Mouse (Mus musculus) layer of hippocampus, adult 9-10 months (tissue): Measurements from ENCODE around the gene Haus6.
"Not testable (repeated sequence)": the region's sequence is repeated elsewhere in the genome, so short reads cannot be mapped to it uniquely, and the experiment has no call there.

ENCODE experiments used
- DNase-seq: peaks from one replicate; pipeline ENCODE4 v3.0.0; 2022; ENCODE audit warnings: low spot score

Haus6 gene

GRCm38 (mm10) chr4:86611524-86612288 lies at the start of gene Haus6:
TSS of gene Haus6 (minus strand) at chr4:86612055.
- DNase-seq = peak; percentile 88

- DNase-seq = no peak
Observed at GRCm38 (mm10) chr4:86657176-86657575, 45.3 kb upstream of the Haus6 start.

- not testable (repeated sequence) for DNase-seq
Observed at GRCm38 (mm10) chr4:86656410-86656809, 44.6 kb upstream of the Haus6 start.

GRCm38 (mm10) chr4:86651686-86652384 lies 40.0 kb upstream of the Haus6 start:
- no peak for DNase-seq

- not testable (repeated sequence) for DNase-seq
Observed at GRCm38 (mm10) chr4:86648394-86648793, 36.5 kb upstream of the Haus6 start.

- not testable (repeated sequence) for DNase-seq
Observed at GRCm38 (mm10) chr4:86637561-86637960, 25.7 kb upstream of the Haus6 start.

GRCm38 (mm10) chr4:86634873-86635272 lies 23.0 kb upstream of the Haus6 start:
- DNase-seq = not testable (repeated sequence)

- DNase-seq = not testable (repeated sequence)
Observed at GRCm38 (mm10) chr4:86634312-86634711, 22.5 kb upstream of the Haus6 start.

- DNase-seq = not testable (repeated sequence)
Observed at GRCm38 (mm10) chr4:86632556-86632955, 20.7 kb upstream of the Haus6 start.

GRCm38 (mm10) chr4:86631831-86632230 lies 20.0 kb upstream of the Haus6 start:
- no peak for DNase-seq

- DNase-seq = not testable (repeated sequence)
Observed at GRCm38 (mm10) chr4:86626496-86626895, 14.6 kb upstream of the Haus6 start.

- DNase-seq = no peak
Observed at GRCm38 (mm10) chr4:86625463-86625862, 13.6 kb upstream of the Haus6 start.

GRCm38 (mm10) chr4:86622532-86622931 lies 10.7 kb upstream of the Haus6 start:
- not testable (repeated sequence) for DNase-seq

GRCm38 (mm10) chr4:86622116-86622515 lies 10.3 kb upstream of the Haus6 start:
- DNase-seq = no peak

GRCm38 (mm10) chr4:86620506-86620905 lies 8.7 kb upstream of the Haus6 start:
- no peak for DNase-seq

- no peak for DNase-seq
Observed at GRCm38 (mm10) chr4:86612289-86612620, 400 bp upstream of the Haus6 start.

GRCm38 (mm10) chr4:86591304-86591703 lies 20.6 kb downstream of the Haus6 start:
- DNase-seq = no peak

- no peak for DNase-seq
Observed at GRCm38 (mm10) chr4:86588236-86588635, 23.6 kb downstream of the Haus6 start.

GRCm38 (mm10) chr4:86580591-86580990 lies 31.3 kb downstream of the Haus6 start:
- no peak for DNase-seq

- no peak for DNase-seq
Observed at GRCm38 (mm10) chr4:86580056-86580455, 31.8 kb downstream of the Haus6 start.

GRCm38 (mm10) chr4:86576630-86577225 lies 35.1 kb downstream of the Haus6 start:
- DNase-seq = no peak

GRCm38 (mm10) chr4:86576120-86576541 lies 35.7 kb downstream of the Haus6 start:
- no peak for DNase-seq
